Mouse (Mus musculus) hindbrain, postnatal 0 days (tissue): Measurements from ENCODE around the gene Slc5a1. TPM values are rescaled to one million over a fixed set of nuclear protein-coding genes. Genes with fewer than 3 reads are reported as not detected.

Source experiments
- ATAC-seq: fragments of 200-750 bp; cut with Nextera tagmentation; 2 replicates; pipeline ENCODE4 v1.8.0; 2017; ENCODE audit warnings: mild to moderate bottlenecking, moderate TSS enrichment, moderate library complexity
- DNase-seq: peaks from one replicate; pipeline ENCODE4 v3.0.0-alpha.2; 2015; ENCODE audit warnings: low spot score
- H3K27ac ChIP-seq: fragments of 300-500 bp; sonication (generic); 2 replicates; pipeline ENCODE4 v1.5.1; 2014; ENCODE audit warnings: mild to moderate bottlenecking
- H3K27me3 ChIP-seq: fragments of 300-500 bp; sonication (generic); 2 replicates; pipeline ENCODE4 v1.6.1; 2014; ENCODE audit warnings: low read length, mixed read lengths; ENCODE audit not compliant: insufficient read depth
- H3K36me3 ChIP-seq: fragments of 300-500 bp; sonication (generic); 2 replicates; pipeline ENCODE4 v1.6.1; 2014; ENCODE audit warnings: low read length, mixed read lengths; ENCODE audit not compliant: insufficient read depth
- H3K4me1 ChIP-seq: fragments of 300-500 bp; sonication (generic); 2 replicates; pipeline ENCODE4 v1.6.1; 2014; ENCODE audit warnings: antibody characterized with exemption, low read length, mixed read lengths; ENCODE audit not compliant: insufficient read depth
- H3K4me2 ChIP-seq: fragments of 300-500 bp; sonication (generic); 2 replicates; pipeline ENCODE4 v1.6.1; 2014; ENCODE audit warnings: low read depth, mild to moderate bottlenecking, low read length, moderate library complexity, mixed read lengths
- H3K4me3 ChIP-seq: fragments of 300-500 bp; sonication (generic); 2 replicates; pipeline ENCODE4 v1.5.1; 2014; ENCODE audit warnings: low read length
- H3K9ac ChIP-seq: fragments of 300-500 bp; sonication (generic); replicated peaks from 2 replicates; pipeline ENCODE4 v1.6.1; 2014; ENCODE audit warnings: mild to moderate bottlenecking, low read length, moderate library complexity, mixed read lengths
- H3K9me3 ChIP-seq: fragments of 300-500 bp; sonication (generic); 2 replicates; pipeline ENCODE4 v1.6.1; 2016; ENCODE audit warnings: low read length, mixed read lengths
- CTCF ChIP-seq: IDR thresholded peaks from 2 replicates; pipeline ENCODE4 v1.5.1; 2016; ENCODE audit warnings: antibody characterized with exemption, control low read depth, low read depth
- WGBS: fragments of 180-500 bp; shearing (Covaris S2); extraction: QIAGEN DNeasy Blood & Tissue Kit; methylation state at CpG from one replicate; pipeline ENCODE4 v1.1.7; 2014; 5-methylcytosine and 5-hydroxymethylcytosine counted together
- polyA plus RNA-seq: library from polyadenylated mRNA; unstranded; fragments of >200 nt; fragmentation: Nextera tagmentation; extraction: Ambion mirVana; gene quantifications from 2 replicates; pipeline ENCODE4 v1.2.1, GENCODE M21; 2015
- total RNA-seq: library from RNA; depleted of rRNA; stranded (reverse); fragments of >200 nt; gene quantifications from 2 replicates; pipeline ENCODE4 v1.2.3, GENCODE M21; 2014

Slc5a1 gene
- total and polyA plus RNA-seq, 2 experiments from 2014 or later = 0.61 to 1.2 TPM

DNA sequence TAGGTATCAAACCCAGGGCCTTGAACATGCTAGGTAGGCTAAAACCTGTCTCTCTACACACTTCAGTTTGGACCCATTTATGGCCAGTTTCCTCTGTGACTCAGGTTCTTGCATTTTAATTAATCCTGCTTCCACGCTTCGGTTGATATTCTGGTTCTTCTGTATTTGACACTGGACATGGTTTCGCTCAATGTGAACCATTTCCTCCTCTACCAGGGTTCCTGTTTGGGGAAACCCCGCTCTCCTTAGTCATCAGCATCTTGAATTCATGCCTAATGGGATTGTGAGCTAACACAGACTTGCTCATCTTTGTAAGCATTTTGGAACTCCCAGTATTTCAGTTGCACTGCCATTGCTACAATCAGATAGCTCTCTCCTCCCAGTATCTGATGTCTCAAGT lies 8.7 kb upstream of the Slc5a1 start:
- Histone ChIP-seq H3K27ac (no peak overlapping the region), H3K4me3 (no peak overlapping the region), H3K4me2 (no peak overlapping the region), H3K27me3 (no peaks in the 10 kb centered on the region), H3K4me1 (no peaks in the 10 kb centered on the region), H3K36me3 (no peaks in the 10 kb centered on the region), H3K9me3 (no peaks in the 10 kb centered on the region), H3K9ac (no peak overlapping the region)
- TF ChIP-seq CTCF = no peak
- 89% methylated on average over 4 of the region's 4 CpGs for WGBS
- DNase-seq (no peak), ATAC-seq (no peak)

DNA sequence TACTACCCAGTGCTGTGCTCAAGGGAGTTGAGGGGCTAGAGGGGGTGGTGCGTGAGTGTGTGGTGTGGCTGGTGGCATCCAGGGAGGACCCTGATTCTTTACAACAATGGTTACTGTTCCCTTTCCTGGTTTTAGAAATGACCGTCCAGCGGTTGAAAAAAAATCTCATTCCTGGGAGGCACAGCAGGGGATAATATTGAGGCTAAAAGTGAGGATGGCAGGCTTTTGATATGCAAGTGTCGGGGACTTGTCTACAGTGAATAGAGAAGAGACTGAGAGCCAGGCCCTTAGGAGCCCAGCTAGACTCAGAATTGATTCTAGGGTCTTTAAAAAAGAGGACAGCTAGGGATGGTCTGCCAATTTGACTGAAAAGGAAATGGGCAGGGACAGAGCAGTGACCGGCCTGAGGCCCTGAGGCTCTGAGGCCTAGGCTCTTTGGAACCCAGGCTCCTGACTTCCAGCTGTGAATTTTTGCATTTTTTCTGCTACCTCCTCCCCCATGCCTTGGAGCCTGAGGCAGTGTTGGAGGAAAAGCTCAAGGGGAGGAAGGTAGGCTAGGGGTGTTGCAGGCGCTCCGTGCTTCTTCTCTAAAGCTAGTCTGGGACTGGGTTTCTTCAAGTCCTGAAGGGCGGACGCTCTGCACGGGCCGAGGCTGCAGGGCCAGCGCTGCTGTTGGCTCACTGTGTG lies 1.5 kb upstream of the Slc5a1 start:
- Histone ChIP-seq H3K4me3 (no peak overlapping the region), H3K9me3 (no peaks in the 10 kb centered on the region), H3K4me2 (no peak overlapping the region), H3K4me1 (no peaks in the 10 kb centered on the region), H3K9ac (no peak overlapping the region), H3K36me3 (no peaks in the 10 kb centered on the region), H3K27me3 (peaks cover 10% of the 10 kb centered on the region; the same call in 1 of the 2 replicates), H3K27ac (no peak overlapping the region)
- TF ChIP-seq CTCF = no peak
- no peak for ATAC-seq
- no peak for DNase-seq
- 30% methylated on average over 12 of the region's 12 CpGs for WGBS

DNA sequence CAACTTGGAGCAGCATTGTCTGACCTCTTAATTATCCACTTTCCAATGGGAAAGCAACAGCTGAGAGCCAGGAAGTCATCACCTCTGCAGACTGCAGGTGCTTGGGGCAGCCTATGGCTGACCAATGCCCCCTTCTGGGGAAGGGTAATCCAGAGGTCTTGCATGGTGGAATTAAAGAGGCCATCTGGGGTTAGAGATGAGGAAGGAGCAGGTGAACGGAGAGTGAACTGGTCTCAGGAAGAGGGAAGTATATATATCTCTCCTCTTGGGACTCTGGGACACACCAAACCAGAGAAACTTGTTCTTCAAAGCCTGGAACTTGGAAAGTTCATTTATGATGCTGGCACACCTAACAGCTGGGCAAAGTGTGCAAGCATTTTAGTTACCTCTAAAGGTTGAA lies 857 bp downstream of the Slc5a1 start:
- H3K9me3 ChIP-seq = no peaks in the 10 kb centered on the region
- H3K4me1 ChIP-seq = no peaks in the 10 kb centered on the region
- H3K4me2 ChIP-seq = no peak overlapping the region
- no peaks in the 10 kb centered on the region for H3K36me3 ChIP-seq
- ATAC-seq (no peak), DNase-seq (no peak)
- H3K27ac ChIP-seq = no peak overlapping the region
- H3K27me3 ChIP-seq = peaks cover 10% of the 10 kb centered on the region; the same call in 1 of the 2 replicates
- H3K9ac ChIP-seq = no peak overlapping the region
- no peak overlapping the region for H3K4me3 ChIP-seq
- 69% methylated on average over 1 of the region's 1 CpGs for WGBS
- TF ChIP-seq CTCF = no peak

- Histone ChIP-seq H3K27me3 (peaks cover 10% of the 10 kb centered on the region; the same call in 1 of the 2 replicates), H3K4me3 (no peak overlapping the region), H3K4me1 (no peaks in the 10 kb centered on the region), H3K27ac (no peak overlapping the region), H3K9ac (no peak overlapping the region), H3K4me2 (no peak overlapping the region), H3K36me3 (no peaks in the 10 kb centered on the region), H3K9me3 (no peaks in the 10 kb centered on the region)
- TF ChIP-seq CTCF = no peak
- no peak for ATAC-seq
- no peak for DNase-seq
- 91% methylated on average over 6 of the region's 6 CpGs for WGBS
These were observed 1.6 kb downstream of the Slc5a1 start for GRCm38 (mm10) chr5:33105660-33106059.

DNA sequence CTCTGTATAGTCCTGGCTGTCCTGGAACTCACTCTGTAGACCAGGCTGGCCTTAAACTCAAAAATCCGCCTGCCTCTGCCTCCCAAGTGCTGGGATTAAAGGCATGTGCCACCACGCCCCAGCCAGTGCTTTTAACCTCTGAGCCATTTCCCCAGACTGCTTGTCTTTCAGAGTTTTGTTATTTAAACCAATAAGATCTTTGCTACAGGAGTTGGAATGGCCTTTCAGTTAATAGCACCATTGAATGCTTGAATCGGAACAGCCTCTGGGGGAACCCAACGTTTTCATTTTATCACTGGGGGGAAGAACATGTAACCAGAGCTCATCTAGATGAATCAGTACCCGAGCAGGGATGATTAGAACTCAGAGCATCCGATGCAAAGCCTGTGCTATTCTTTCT lies 3.0 kb downstream of the Slc5a1 start:
- Histone ChIP-seq H3K4me3 (no peak overlapping the region), H3K4me2 (no peak overlapping the region), H3K9me3 (no peaks in the 10 kb centered on the region), H3K27ac (no peak overlapping the region), H3K27me3 (peaks cover 10% of the 10 kb centered on the region; the same call in 1 of the 2 replicates), H3K4me1 (no peaks in the 10 kb centered on the region), H3K9ac (no peak overlapping the region), H3K36me3 (no peaks in the 10 kb centered on the region)
- 76% methylated on average over 6 of the region's 6 CpGs for WGBS
- no peak for TF ChIP-seq CTCF
- ATAC-seq = no peak
- no peak for DNase-seq

- Histone ChIP-seq H3K4me2 (no peak overlapping the region), H3K4me3 (no peak overlapping the region), H3K36me3 (no peaks in the 10 kb centered on the region), H3K9ac (no peak overlapping the region), H3K4me1 (no peaks in the 10 kb centered on the region), H3K9me3 (no peaks in the 10 kb centered on the region), H3K27ac (no peak overlapping the region), H3K27me3 (peaks cover 10% of the 10 kb centered on the region; the same call in 1 of the 2 replicates)
- 80% methylated on average over 14 of the region's 14 CpGs for WGBS
- TF ChIP-seq CTCF = no peak
- ATAC-seq (no peak), DNase-seq (no peak)
These were observed 3.9 kb downstream of the Slc5a1 start for GRCm38 (mm10) chr5:33107778-33108405.

GRCm38 (mm10) chr5:33121871-33122315 lies 17.9 kb downstream of the Slc5a1 start:
- no peak overlapping the region for H3K4me3 ChIP-seq
- 69% methylated on average over 4 of the region's 4 CpGs for WGBS
- TF ChIP-seq CTCF = no peak

More at GRCm38 (mm10) chr5:33121871-33122315, 17.9 kb downstream of the Slc5a1 start:
- Histone ChIP-seq H3K27me3 (no peaks in the 10 kb centered on the region), H3K9me3 (no peaks in the 10 kb centered on the region), H3K4me1 (no peaks in the 10 kb centered on the region), H3K36me3 (no peaks in the 10 kb centered on the region), H3K27ac (no peak overlapping the region), H3K4me2 (no peak overlapping the region), H3K9ac (no peak overlapping the region)
- ATAC-seq (no peak), DNase-seq (no peak)
